Mouse (Mus musculus): ENCODE measurements around the gene Ttbk1. TPM values are rescaled to one million over a fixed set of nuclear protein-coding genes. Genes with fewer than 3 reads are reported as not detected.

Ttbk1 gene
- polyA plus RNA-seq, 2 experiments = 0.06 to 0.31 TPM

DNA sequence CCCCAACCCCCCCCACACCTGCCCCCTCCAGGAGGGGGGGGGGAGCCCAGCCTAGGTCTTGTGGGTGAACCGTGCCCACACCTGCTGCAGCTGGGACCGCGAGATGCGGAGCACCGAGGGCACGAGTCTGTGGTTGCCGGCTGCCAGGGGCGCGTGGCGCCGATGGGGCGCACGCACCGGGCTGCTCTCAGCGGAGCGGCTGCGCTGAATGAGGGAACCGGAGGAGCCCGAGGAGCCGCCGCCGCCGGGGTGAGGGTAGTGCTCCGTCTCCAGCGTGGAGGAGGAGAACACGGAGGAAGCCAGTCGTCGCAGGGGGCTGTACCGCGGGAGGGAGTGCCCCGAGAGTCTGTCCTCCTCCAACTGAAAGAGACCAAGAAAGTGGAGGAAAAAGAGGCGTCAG lies 26.8 kb downstream of the Ttbk1 start:
- Histone ChIP-seq H3K36me3 (ENCODE audit: control insufficient read depth, insufficient read depth, low read length) (no peaks in the 10 kb centered on the region), H3K4me2 (replicated peaks; ENCODE audit: low read depth, low read length, severe bottlenecking) (peak overlapping the region; percentile 54), H3K9me3 (ENCODE audit: control insufficient read depth, low read length) (no peaks in the 10 kb centered on the region), H3K4me1 (ENCODE audit: control insufficient read depth, insufficient read depth, low read length) (peaks cover 4% of the 10 kb centered on the region; the same call in 1 of the 2 replicates), H3K9ac (ENCODE audit: low read depth, low read length, severe bottlenecking) (peak overlapping the region; percentile 36; the same call in 1 of the 2 replicates), H3K27ac (replicated peaks; ENCODE audit: low read depth, low read length) (no peak overlapping the region), H3K27me3 (ENCODE audit: control insufficient read depth, insufficient read depth, low read length) (peaks cover 58% of the 10 kb centered on the region), H3K4me3 (replicated peaks; ENCODE audit: low read length) (peak overlapping the region; percentile 31)
- ATAC-seq (ENCODE audit: low FRiP score, low read depth) = no peak
- WGBS = under 1% methylated on average over 30 of the region's 32 CpGs
- no peak for DNase-seq (ENCODE audit: low spot score)
- TF ChIP-seq POLR2A (IDR thresholded peaks at IDR 0.05; ENCODE audit: borderline replicate concordance, extremely low read depth, insufficient read depth, insufficient read length) = no peak

DNA sequence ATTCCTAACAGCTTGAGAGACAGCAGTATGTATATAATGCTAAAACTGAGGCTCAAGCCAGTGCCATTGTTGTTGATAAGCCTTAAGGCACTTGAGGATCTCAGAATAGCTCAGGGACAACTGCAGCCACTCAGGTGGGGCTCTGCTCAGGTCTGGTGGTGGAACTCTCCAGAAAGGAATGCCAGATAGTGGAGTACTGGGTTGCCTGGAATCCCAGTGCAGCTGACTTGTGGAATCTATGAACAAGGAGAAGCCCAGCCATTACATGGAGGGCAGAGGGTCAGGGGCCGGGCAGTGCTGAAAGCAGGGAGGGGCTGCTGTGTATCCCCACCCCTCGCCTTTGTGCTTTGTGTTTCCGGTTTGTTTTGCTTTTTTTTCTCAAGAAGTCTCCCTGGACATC lies 29.0 kb downstream of the Ttbk1 start:
- Histone ChIP-seq H3K4me2 (replicated peaks; ENCODE audit: low read depth, low read length, severe bottlenecking) (no peak overlapping the region), H3K4me3 (replicated peaks; ENCODE audit: low read length) (no peak overlapping the region), H3K4me1 (ENCODE audit: control insufficient read depth, insufficient read depth, low read length) (peaks cover 12% of the 10 kb centered on the region), H3K27me3 (ENCODE audit: control insufficient read depth, insufficient read depth, low read length) (peaks cover 71% of the 10 kb centered on the region), H3K27ac (replicated peaks; ENCODE audit: low read depth, low read length) (no peak overlapping the region), H3K36me3 (ENCODE audit: control insufficient read depth, insufficient read depth, low read length) (no peaks in the 10 kb centered on the region), H3K9me3 (ENCODE audit: control insufficient read depth, low read length) (no peaks in the 10 kb centered on the region), H3K9ac (ENCODE audit: low read depth, low read length, severe bottlenecking) (no peak overlapping the region)
- DNase-seq (ENCODE audit: low spot score) (no peak), ATAC-seq (ENCODE audit: low FRiP score, low read depth) (no peak)
- no peak for TF ChIP-seq POLR2A (IDR thresholded peaks at IDR 0.05; ENCODE audit: borderline replicate concordance, extremely low read depth, insufficient read depth, insufficient read length)
- 38% methylated on average over 3 of the region's 3 CpGs for WGBS

DNA sequence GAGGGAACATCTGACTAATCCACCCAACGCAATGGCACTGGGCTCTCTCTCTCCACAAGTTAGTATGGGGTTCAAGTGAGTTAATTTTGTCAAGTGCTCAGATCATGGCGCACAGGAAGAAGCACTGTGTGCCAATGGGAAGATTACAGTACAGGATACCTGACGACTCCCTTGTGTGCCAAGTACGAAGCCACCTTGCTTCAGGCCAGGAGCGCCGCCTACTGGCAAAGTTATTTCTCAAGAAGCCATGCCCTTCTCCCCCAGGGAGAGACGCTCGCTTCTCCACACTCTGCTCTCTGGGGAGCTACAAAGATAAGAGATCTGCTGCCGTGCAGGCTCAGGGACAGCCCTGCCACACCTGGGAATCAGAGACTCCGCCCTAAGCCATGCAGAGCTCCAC lies 29.7 kb downstream of the Ttbk1 start:
- Histone ChIP-seq H3K9me3 (ENCODE audit: control insufficient read depth, low read length) (no peaks in the 10 kb centered on the region), H3K4me1 (ENCODE audit: control insufficient read depth, insufficient read depth, low read length) (peaks cover 12% of the 10 kb centered on the region), H3K27ac (replicated peaks; ENCODE audit: low read depth, low read length) (no peak overlapping the region), H3K9ac (ENCODE audit: low read depth, low read length, severe bottlenecking) (no peak overlapping the region), H3K4me3 (replicated peaks; ENCODE audit: low read length) (no peak overlapping the region), H3K36me3 (ENCODE audit: control insufficient read depth, insufficient read depth, low read length) (no peaks in the 10 kb centered on the region), H3K4me2 (replicated peaks; ENCODE audit: low read depth, low read length, severe bottlenecking) (no peak overlapping the region), H3K27me3 (ENCODE audit: control insufficient read depth, insufficient read depth, low read length) (peaks cover 74% of the 10 kb centered on the region)
- WGBS = 14% methylated on average over 10 of the region's 10 CpGs
- ATAC-seq (ENCODE audit: low FRiP score, low read depth) (no peak), DNase-seq (ENCODE audit: low spot score) (peak; percentile 32)
- no peak for TF ChIP-seq POLR2A (IDR thresholded peaks at IDR 0.05; ENCODE audit: borderline replicate concordance, extremely low read depth, insufficient read depth, insufficient read length)

DNA sequence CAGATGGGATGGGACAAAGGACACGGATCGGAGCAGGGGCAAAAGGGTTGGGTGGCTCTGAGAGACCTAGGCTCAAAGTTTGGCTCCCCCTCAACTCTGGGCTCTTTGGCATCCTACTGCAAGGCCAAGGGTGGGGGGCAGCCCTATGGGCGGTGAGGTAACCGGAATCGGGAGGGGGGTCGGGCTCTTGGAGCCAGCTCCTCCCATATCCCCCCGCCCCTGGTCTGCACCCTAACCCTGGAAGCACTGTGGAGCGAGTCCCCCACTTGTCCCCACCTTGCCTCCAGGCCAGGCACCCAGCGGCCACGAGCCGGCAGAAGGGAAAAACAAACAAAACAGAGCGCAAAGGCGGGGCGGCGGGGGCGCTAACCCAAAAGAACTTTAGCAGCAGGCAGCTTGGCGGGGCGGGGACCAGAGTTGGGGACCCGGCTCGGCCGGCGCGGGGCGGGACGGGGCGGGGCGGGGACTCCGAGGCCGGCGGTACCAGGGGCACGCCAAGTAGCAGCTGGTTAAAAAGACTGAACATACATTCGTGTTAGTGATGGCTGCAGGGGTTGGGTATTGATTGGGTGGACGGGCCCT lies 32.3 kb downstream of the Ttbk1 start:
- ATAC-seq (ENCODE audit: low FRiP score, low read depth) (peak; percentile 54), DNase-seq (ENCODE audit: low spot score) (no peak)
- Histone ChIP-seq H3K9ac (ENCODE audit: low read depth, low read length, severe bottlenecking) (peak overlapping the region; percentile 41), H3K36me3 (ENCODE audit: control insufficient read depth, insufficient read depth, low read length) (no peaks in the 10 kb centered on the region), H3K4me2 (replicated peaks; ENCODE audit: low read depth, low read length, severe bottlenecking) (peak overlapping the region; percentile 80), H3K27me3 (ENCODE audit: control insufficient read depth, insufficient read depth, low read length) (peaks cover 65% of the 10 kb centered on the region), H3K9me3 (ENCODE audit: control insufficient read depth, low read length) (no peaks in the 10 kb centered on the region), H3K27ac (replicated peaks; ENCODE audit: low read depth, low read length) (no peak overlapping the region), H3K4me3 (replicated peaks; ENCODE audit: low read length) (peak overlapping the region; percentile 39), H3K4me1 (ENCODE audit: control insufficient read depth, insufficient read depth, low read length) (peaks cover 8% of the 10 kb centered on the region)
- no peak for TF ChIP-seq POLR2A (IDR thresholded peaks at IDR 0.05; ENCODE audit: borderline replicate concordance, extremely low read depth, insufficient read depth, insufficient read length)
- WGBS = 1% methylated on average over 33 of the region's 33 CpGs

- TF ChIP-seq POLR2A (IDR thresholded peaks at IDR 0.05; ENCODE audit: borderline replicate concordance, extremely low read depth, insufficient read depth, insufficient read length) = no peak
- WGBS = 4% methylated on average over 9 of the region's 9 CpGs
- H3K9me3 ChIP-seq (ENCODE audit: control insufficient read depth, low read length) = no peaks in the 10 kb centered on the region
- peak overlapping the region; percentile 80 for H3K4me2 ChIP-seq (replicated peaks; ENCODE audit: low read depth, low read length, severe bottlenecking)
- DNase-seq (ENCODE audit: low spot score) (no peak), ATAC-seq (ENCODE audit: low FRiP score, low read depth) (no peak)
- H3K9ac ChIP-seq (ENCODE audit: low read depth, low read length, severe bottlenecking) = peak overlapping the region; percentile 41; the same call in 1 of the 2 replicates
- H3K27ac ChIP-seq (replicated peaks; ENCODE audit: low read depth, low read length) = no peak overlapping the region
- peaks cover 58% of the 10 kb centered on the region for H3K27me3 ChIP-seq (ENCODE audit: control insufficient read depth, insufficient read depth, low read length)
- H3K4me3 ChIP-seq (replicated peaks; ENCODE audit: low read length) = peak overlapping the region; percentile 39
- H3K4me1 ChIP-seq (ENCODE audit: control insufficient read depth, insufficient read depth, low read length) = peaks cover 8% of the 10 kb centered on the region
- H3K36me3 ChIP-seq (ENCODE audit: control insufficient read depth, insufficient read depth, low read length) = no peaks in the 10 kb centered on the region
Measured at GRCm38 (mm10) chr17:46454539-46454938, 32.9 kb downstream of the Ttbk1 start.

All from limb, embryonic 14.5 days (tissue).